Mouse (Mus musculus) R1 (cell line): Measurements from ENCODE around the gene Tcstv3.
A peak's percentile ranks its signal among the peaks of the same experiment; 100 is the strongest.
"Not testable (repeated sequence)": the region's sequence is repeated elsewhere in the genome, so short reads cannot be mapped to it uniquely, and the experiment has no call there.

Experiments
- DNase-seq: peaks from one replicate; pipeline ENCODE4 v3.0.0-alpha.2; 2018; ENCODE audit warnings: low read depth, low spot score

Gene Tcstv3

DNA sequence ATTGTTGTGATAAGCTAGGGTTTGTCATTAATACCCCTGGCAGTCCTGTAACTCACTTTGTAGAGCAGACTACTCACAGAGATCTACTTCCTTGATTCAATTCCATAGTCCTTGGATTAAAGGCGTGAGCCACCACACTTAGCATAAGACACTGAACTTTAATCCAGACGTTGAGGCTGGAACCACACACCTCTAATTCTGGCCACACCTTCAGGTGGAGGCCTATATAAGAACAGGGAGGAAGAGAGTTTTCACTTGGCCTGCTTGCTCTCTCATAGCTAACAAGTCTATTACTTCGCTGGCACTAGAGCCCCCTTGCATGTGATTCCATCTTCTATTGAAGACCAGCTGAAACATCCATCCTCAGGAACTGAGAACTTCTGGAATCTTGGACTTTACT, at the start of gene Tcstv3:
Gene Tcstv3, plus strand, starts transcription at position 301 of the 400 bp plus-strand sequence.
- peak; percentile 0 for DNase-seq

DNA sequence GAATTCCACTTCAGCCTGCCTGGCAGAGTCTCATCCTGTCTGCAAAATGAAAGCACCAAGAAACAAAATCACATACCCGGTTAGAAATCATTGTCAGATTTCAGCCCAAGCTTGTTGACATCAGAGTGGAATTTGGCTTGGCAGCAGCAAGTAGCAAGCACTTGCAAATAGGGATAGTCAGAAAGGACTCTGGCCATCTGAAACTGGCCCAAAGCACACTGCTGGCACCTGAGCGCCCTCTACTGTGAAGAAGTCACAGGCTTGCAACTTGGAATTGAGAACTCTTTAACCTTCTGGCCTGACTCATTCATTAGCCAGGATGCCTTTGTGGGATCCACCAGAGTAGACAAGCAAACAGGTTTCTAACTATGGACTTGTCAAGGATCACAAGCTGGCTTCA, 38.8 kb upstream of the Tcstv3 start:
- DNase-seq = not testable (repeated sequence)

DNA sequence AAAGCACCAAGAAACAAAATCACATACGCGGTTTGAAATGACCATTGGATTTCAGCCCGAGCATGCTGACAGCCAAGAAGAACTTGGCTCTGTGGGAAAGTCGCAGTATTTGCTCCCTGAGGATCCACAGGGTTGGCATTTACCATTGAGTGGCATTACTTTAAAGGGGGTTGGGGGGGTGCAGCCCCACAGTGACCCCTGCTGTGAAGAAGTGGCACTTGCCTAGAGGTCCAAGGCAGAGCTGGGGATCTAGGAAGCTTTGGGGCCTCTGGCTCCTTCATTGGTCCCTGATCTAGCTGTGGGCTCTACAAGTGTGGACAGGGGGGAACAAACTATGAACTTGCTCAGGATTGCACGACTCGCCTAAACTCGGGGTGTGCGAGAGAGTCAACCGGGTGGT, 37.9 kb upstream of the Tcstv3 start:
- DNase-seq = no peak

DNA sequence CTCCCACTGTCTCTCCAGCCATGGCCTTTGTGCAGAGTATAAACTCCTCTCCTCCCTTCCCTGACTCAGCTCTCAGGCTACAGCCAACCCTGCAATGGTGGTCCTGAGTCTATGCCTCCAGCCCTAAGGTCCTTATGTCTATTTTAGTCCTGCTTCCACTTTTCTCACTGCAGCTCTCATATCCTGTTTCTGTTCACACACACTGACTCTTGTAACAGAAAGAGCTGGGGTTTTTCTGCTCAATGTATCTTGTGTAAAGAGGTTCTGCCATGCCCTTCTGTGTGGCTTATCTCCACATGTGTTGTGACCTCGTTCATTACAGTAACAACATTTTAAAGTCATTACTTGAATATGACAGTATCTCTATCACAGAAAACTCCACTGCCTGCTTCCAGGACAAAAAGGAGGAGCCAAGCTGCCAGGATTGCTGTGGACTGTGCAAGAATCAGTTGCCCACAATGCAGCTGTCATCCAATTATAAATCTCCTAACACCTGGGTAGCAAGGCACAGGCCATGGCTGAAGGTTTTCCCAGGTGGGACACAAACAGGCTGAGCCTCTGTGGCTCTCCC, 17.3 kb upstream of the Tcstv3 start:
- no peak for DNase-seq

DNA sequence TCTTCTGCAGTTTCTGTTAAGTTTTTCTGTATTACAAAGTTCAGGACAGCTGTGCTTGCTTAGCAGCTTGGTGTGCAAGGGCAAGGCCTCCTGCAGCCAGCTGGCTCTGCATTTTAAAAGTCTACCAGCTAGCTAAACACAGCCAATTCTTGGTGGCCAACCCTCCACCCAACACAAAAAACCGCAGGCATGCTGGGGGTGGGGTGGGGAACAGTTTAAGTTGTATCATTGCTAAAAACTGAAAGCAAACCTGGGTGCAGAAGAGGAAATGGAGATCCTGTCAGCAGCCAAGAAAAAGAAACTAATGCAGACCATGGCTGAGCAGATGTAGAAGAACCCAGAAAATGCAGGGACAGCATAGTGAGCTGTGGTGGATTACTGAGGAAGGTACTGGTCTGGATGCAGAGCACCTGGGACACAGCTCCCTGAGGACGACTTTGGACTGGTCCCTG, 16.7 kb upstream of the Tcstv3 start, which contains the start of gene BC147527:
Gene BC147527, plus strand, starts transcription at position 402 of the 452 bp plus-strand sequence.
- peak; percentile 0 for DNase-seq

DNA sequence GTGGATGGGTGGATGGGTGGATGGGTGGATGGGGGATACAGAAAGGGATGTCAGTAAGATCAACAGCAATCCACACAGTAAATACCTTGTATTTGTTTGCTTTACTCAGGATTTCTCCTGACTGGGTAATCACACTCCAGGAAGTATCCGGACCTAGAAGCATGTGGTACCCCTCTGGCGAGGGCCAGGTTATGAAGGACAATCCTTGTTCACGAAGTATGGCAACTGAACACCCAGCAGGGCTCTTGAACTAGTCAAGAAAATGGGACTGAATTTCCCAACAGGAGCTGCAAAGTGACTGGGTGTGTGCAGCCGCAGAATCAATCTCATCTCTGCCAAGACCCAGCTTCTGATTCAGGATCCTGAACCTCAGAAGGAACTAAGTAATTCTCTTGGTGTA, 15.8 kb upstream of the Tcstv3 start:
- DNase-seq = peak; percentile 0

DNA sequence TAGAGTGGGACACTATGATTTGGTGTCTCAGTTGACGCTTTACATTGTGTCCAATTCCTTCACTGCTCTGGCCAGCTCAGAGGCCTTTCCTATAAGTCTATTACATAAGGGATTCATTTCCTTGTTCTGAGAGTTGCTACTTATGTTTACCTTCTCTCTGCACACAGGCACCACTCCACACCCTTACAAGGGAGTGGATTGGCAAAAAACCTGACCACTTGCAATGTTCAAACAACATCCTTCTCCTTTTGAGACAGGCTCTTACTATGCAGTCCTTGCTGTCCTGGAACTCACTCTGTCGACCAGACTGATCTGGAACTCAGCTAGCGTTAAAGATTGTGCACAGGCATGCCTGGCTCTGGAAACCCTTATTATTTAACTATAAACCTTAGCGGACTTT, 5.9 kb upstream of the Tcstv3 start:
- DNase-seq = peak; percentile 0

DNA sequence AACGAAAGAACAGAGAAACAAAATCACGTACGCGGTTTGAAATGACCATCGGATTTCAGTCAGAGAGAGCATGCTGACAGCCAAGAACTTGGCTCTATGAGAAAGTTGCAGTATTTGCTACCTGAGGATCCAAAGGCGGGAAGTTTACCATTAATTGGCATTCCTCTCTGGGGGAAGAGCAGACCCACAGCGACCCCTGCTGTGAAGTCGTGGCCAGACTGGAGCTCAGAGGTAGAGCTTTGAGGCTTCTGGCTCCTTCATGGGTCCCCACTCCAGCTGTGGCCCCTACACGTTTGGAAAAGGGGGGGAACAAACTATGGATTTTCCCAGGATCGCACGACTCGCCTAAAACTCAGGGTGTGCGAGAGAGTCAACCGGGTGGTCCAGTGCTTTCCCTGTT, 3.1 kb upstream of the Tcstv3 start:
- peak; percentile 84 for DNase-seq

DNA sequence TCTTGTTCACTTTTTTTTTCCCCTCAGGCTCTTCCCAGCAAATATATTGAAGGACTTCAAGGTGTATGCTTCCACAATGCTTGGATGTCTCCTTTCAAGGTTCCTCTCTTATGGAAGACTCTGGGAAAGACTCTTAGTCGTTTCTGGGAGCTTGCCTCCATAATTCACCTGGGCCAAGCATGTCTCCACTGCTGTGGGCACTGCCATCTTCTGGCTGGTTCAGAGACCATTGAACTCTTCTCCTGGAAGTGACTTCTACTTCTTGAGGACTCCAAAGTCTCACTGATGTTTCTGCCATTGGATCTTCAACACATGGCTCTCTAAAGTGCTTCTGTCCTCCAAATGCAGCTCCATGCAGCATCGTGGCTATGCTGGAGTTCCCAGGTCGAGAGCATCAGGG, 3.5 kb downstream of the Tcstv3 start:
- DNase-seq = no peak

DNA sequence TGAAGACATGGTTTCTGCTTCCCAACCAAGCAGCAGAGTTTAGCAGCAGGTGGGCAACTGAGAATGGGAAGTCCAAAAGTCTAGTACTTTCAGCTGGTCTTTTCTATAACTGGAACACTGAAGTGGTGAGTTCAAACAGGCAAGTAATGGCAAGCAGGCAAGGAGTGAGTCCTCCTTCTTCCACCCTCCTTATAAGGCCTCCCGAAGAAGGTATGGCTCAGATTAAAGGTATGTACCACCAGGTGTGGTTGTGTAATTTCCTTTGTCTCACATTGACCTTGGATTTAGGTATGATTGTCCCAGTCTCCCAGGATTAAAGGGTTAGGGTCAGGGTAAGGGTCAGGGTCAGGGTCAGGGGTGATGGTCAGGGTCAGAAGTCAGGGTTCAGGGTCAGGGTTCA, 4.0 kb downstream of the Tcstv3 start:
- DNase-seq = peak; percentile 28
